Mouse (Mus musculus) ES-E14 (cell line): Measurements from ENCODE around the gene Cpb2.

Source experiments
- CHD2 ChIP-seq: IDR thresholded peaks from 2 replicates; pipeline ENCODE4 v1.6.1; 2014; ENCODE audit warnings: mild to moderate bottlenecking, low read depth, low read length, inconsistent platforms
- HCFC1 ChIP-seq: IDR thresholded peaks from 2 replicates; pipeline ENCODE4 v1.6.1; 2012; ENCODE audit warnings: low read length, inconsistent platforms, borderline replicate concordance; ENCODE audit not compliant: insufficient read depth
- MAFK ChIP-seq: IDR thresholded peaks from 2 replicates; pipeline ENCODE4 v1.6.1; 2014; ENCODE audit warnings: mild to moderate bottlenecking, low read depth, low read length, inconsistent platforms; ENCODE audit not compliant: insufficient read depth
- ZC3H11A ChIP-seq: IDR thresholded peaks from 2 replicates; pipeline ENCODE4 v1.6.1; 2012; ENCODE audit warnings: low read depth, mild to moderate bottlenecking, inconsistent platforms, low read length, borderline replicate concordance
- ZNF384 ChIP-seq: IDR thresholded peaks from 2 replicates; pipeline ENCODE4 v1.6.1; 2012; ENCODE audit warnings: low read depth, low read length, inconsistent platforms

GRCm38 (mm10) chr14:75192427-75192826, 49.7 kb upstream of the Cpb2 start:
- TF ChIP-seq CHD2, result no peak
- TF ChIP-seq MAFK, result no peak
- TF ChIP-seq ZNF384, result no peak
- TF ChIP-seq HCFC1, result no peak
- TF ChIP-seq ZC3H11A, result no peak
